Mouse (Mus musculus) heart, postnatal 0 days (tissue): ENCODE results near the gene Rptor. TPM values are rescaled to one million over a fixed set of nuclear protein-coding genes. Genes with fewer than 3 reads are reported as not detected.
A peak's percentile ranks its signal among the peaks of the same experiment; 100 is the strongest.

Experiments used
- ATAC-seq: fragments of 200-750 bp; cut with Nextera tagmentation; 2 replicates; pipeline ENCODE4 v1.8.0; 2017; ENCODE audit warnings: low read depth, moderate number of reproducible peaks, moderate library complexity; ENCODE audit not compliant: insufficient read depth
- DNase-seq: peaks from one replicate; pipeline ENCODE4 v3.0.0-alpha.2; 2016; ENCODE audit warnings: low spot score
- H3K27ac ChIP-seq: fragments of 300-500 bp; sonication (generic); 2 replicates; pipeline ENCODE4 v1.5.1; 2014; ENCODE audit warnings: low read depth, mild to moderate bottlenecking
- H3K27me3 ChIP-seq: fragments of 300-500 bp; sonication (generic); 2 replicates; pipeline ENCODE4 v1.6.1; 2014; ENCODE audit warnings: low read length, mixed read lengths; ENCODE audit not compliant: control insufficient read depth, insufficient read depth
- H3K36me3 ChIP-seq: fragments of 300-500 bp; sonication (generic); replicated peaks from 2 replicates; pipeline ENCODE4 v1.6.1; 2014; ENCODE audit warnings: low read length, mixed read lengths; ENCODE audit not compliant: control insufficient read depth, insufficient read depth
- H3K4me1 ChIP-seq: fragments of 300-500 bp; sonication (generic); 2 replicates; pipeline ENCODE4 v1.6.1; 2014; ENCODE audit warnings: antibody characterized with exemption; ENCODE audit not compliant: control insufficient read depth, insufficient read depth
- H3K4me2 ChIP-seq: fragments of 300-500 bp; sonication (generic); 2 replicates; pipeline ENCODE4 v1.6.1; 2014; ENCODE audit warnings: low read depth, mild to moderate bottlenecking, low read length, moderate library complexity
- H3K4me3 ChIP-seq: fragments of 300-500 bp; sonication (generic); 2 replicates; pipeline ENCODE4 v1.5.1; 2014; ENCODE audit warnings: low read depth, low read length
- H3K9ac ChIP-seq: fragments of 300-500 bp; sonication (generic); replicated peaks from 2 replicates; pipeline ENCODE4 v1.6.1; 2014; ENCODE audit warnings: low read depth, low read length, mixed read lengths
- H3K9me3 ChIP-seq: fragments of 300-500 bp; sonication (generic); replicated peaks from 2 replicates; pipeline ENCODE4 v1.6.1; 2016; ENCODE audit warnings: low read length; ENCODE audit not compliant: control insufficient read depth
- CTCF ChIP-seq: IDR thresholded peaks from 2 replicates; pipeline ENCODE4 v1.5.1; 2016; ENCODE audit warnings: antibody characterized with exemption, control low read depth, low read depth
- EP300 ChIP-seq: IDR thresholded peaks from 2 replicates; pipeline ENCODE4 v1.6.1; 2016; ENCODE audit warnings: antibody characterized with exemption, low read depth
- WGBS: fragments of 180-500 bp; shearing (Covaris S2); extraction: QIAGEN DNeasy Blood & Tissue Kit; methylation state at CpG from one replicate; pipeline ENCODE4 v1.1.7; 2014; 5-methylcytosine and 5-hydroxymethylcytosine counted together
- polyA plus RNA-seq: library from polyadenylated mRNA; unstranded; fragments of >200 nt; fragmentation: Nextera tagmentation; extraction: Ambion mirVana; gene quantifications from 2 replicates; pipeline ENCODE4 v1.2.1, GENCODE M21; 2015
- total RNA-seq: library from RNA; depleted of rRNA; stranded (reverse); fragments of >200 nt; gene quantifications from 2 replicates; pipeline ENCODE4 v1.2.3, GENCODE M21; 2014; ENCODE audit warnings: low replicate concordance

Gene Rptor
- total and polyA plus RNA-seq, 2 experiments from 2014 or later, result 4.8 to 39.8 TPM

DNA sequence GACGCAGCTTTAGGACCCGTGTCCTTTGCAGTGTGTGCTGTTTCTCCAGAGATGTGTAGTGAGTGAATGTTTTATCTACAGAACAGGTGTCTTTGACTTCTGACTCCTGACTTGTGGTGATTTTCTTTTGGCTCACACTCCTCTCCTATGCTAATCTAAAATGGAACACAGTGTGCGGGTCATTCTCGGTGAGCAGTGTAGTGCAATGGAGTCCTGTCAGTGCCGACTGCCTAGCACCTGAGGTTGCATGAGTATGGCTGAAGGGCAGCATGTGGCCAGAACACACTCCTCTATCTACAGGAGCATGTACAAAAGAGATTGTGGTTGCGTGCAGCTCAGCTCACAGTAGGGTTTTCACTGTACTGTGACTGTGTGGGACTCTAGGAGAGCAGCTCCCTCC lies 163.3 kb downstream of the Rptor start:
- H3K36me3 ChIP-seq, result no peaks in the 10 kb centered on the region
- no peak overlapping the region for H3K4me3 ChIP-seq
- TF ChIP-seq EP300 (0 out of 2 replicates have a peak, but pooled peaks have one; percentile 46), CTCF (no peak)
- H3K4me2 ChIP-seq, result no peak overlapping the region
- no peaks in the 10 kb centered on the region for H3K9me3 ChIP-seq
- WGBS, result 56% methylated on average over 6 of the region's 6 CpGs
- peak; percentile 71 for ATAC-seq
- peaks cover 7% of the 10 kb centered on the region; the same call in 1 of the 2 replicates for H3K4me1 ChIP-seq
- DNase-seq, result peak; percentile 58
- peak overlapping the region; percentile 30 for H3K27ac ChIP-seq
- H3K9ac ChIP-seq, result no peak overlapping the region
- H3K27me3 ChIP-seq, result no peaks in the 10 kb centered on the region

DNA sequence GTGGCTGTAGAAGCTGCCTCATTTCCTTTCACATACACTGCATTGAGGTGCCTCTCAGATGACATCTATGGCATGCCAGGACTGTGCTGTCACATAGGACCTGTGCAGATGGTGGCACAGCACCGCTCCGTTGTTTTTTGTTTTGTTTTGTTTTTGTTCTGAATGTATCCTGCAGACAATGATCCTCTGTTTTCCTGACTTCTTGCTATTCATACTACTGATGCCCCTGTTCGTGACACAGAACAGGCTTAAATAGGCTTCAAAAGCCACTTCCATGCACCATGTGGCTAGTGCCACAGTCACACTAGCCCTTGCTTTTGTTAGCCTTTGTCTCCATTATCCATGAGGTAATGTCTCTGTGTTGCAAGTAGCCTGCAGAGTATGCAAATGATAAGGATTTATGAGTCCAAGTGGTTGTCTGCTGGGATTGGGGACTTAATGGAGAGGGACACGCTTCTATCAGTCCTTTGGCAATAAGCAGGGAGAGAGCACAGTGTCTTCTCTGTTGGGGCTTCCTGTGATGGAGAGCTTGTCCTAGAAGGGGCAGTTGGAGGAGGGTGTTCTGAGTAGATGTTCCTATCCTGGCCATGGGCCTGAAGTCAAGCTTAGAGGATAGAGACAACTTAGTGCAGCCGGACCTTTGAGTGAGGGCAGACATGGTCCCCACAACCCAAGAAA lies 164.2 kb downstream of the Rptor start:
- DNase-seq, result no peak

DNA sequence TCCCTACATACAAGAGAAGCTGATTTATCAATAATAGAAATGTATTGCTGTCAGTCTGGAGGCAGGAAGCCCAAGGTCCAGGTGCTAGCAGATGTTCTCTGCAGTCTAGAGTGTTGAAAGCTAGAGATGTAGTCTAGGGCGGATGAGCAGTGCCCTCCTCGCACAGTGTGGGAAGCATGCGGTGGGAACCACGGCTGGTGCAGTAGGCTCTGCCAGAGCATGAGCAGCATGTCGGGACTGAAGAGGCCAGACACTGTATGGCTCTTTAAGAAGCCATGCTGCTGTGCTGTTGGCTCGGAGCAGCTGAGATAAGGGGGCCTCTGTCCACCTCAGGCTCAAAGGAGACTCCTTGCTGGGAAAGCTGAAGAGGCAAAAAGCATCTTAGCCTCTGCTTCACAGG lies 164.8 kb downstream of the Rptor start:
- DNase-seq (no peak), ATAC-seq (no peak)
- Histone ChIP-seq H3K9ac (no peak overlapping the region), H3K27ac (no peak overlapping the region), H3K4me2 (no peak overlapping the region), H3K9me3 (no peaks in the 10 kb centered on the region), H3K27me3 (no peaks in the 10 kb centered on the region), H3K4me1 (peaks cover 7% of the 10 kb centered on the region; the same call in 1 of the 2 replicates), H3K36me3 (no peaks in the 10 kb centered on the region), H3K4me3 (no peak overlapping the region)
- 24% methylated on average over 6 of the region's 6 CpGs for WGBS
- TF ChIP-seq EP300 (no peak), CTCF (no peak)

More for the DNA sequence above, 164.2 kb downstream of the Rptor start:
- Histone ChIP-seq H3K9ac (no peak overlapping the region), H3K4me2 (no peak overlapping the region), H3K36me3 (no peaks in the 10 kb centered on the region), H3K27ac (no peak overlapping the region), H3K4me1 (peaks cover 7% of the 10 kb centered on the region; the same call in 1 of the 2 replicates), H3K27me3 (no peaks in the 10 kb centered on the region), H3K4me3 (no peak overlapping the region), H3K9me3 (no peaks in the 10 kb centered on the region)
- 72% methylated on average over 5 of the region's 5 CpGs for WGBS
- ATAC-seq, result no peak
- TF ChIP-seq EP300, result no peak
- TF ChIP-seq CTCF, result no peak

GRCm38 (mm10) chr11:119768511-119768910 lies 165.8 kb downstream of the Rptor start:
- no peak for ATAC-seq
- no peak for TF ChIP-seq CTCF
- no peak for TF ChIP-seq EP300
- Histone ChIP-seq H3K4me3 (no peak overlapping the region), H3K4me2 (no peak overlapping the region), H3K27me3 (no peaks in the 10 kb centered on the region), H3K27ac (no peak overlapping the region), H3K4me1 (peaks cover 7% of the 10 kb centered on the region; the same call in 1 of the 2 replicates), H3K9me3 (no peaks in the 10 kb centered on the region), H3K9ac (no peak overlapping the region), H3K36me3 (no peaks in the 10 kb centered on the region)
- WGBS, result 86% methylated on average over 4 of the region's 4 CpGs
- DNase-seq, result no peak

DNA sequence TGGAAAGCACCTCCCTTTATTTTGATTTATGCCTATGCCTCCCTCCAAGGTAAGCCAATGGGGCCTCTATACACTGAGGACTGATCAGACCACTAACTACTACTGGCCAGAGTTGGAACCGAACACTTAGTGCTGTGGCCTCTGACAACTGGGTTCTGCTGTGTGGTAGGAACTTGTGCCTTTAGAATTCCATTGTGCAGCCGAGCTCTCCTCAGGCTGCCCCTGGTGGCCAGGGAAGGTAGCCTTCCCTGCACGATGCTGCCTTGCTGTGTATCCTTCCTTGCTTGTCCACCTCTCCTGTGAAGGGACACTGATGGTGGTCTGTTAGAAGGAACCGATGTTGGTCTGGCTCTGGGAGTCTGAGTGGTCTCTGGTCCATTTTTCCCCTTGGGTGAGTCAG lies 167.0 kb downstream of the Rptor start:
- WGBS, result 68% methylated on average over 4 of the region's 4 CpGs
- Histone ChIP-seq H3K9me3 (no peaks in the 10 kb centered on the region), H3K27ac (no peak overlapping the region), H3K4me3 (no peak overlapping the region), H3K36me3 (no peaks in the 10 kb centered on the region), H3K4me1 (peaks cover 7% of the 10 kb centered on the region; the same call in 1 of the 2 replicates), H3K9ac (no peak overlapping the region), H3K4me2 (no peak overlapping the region), H3K27me3 (no peaks in the 10 kb centered on the region)
- DNase-seq (no peak), ATAC-seq (no peak)
- TF ChIP-seq EP300 (no peak), CTCF (peak; percentile 49)

- no peak for ATAC-seq
- no peak overlapping the region for H3K27ac ChIP-seq
- 42% methylated on average over 4 of the region's 4 CpGs for whole genome bisulfite sequencing
- peaks cover 7% of the 10 kb centered on the region; the same call in 1 of the 2 replicates for H3K4me1 ChIP-seq
- H3K4me2 ChIP-seq, result no peak overlapping the region
- H3K9ac ChIP-seq, result no peak overlapping the region
- no peaks in the 10 kb centered on the region for H3K9me3 ChIP-seq
- H3K4me3 ChIP-seq, result no peak overlapping the region
- DNase-seq, result no peak
- H3K27me3 ChIP-seq, result no peaks in the 10 kb centered on the region
- no peaks in the 10 kb centered on the region for H3K36me3 ChIP-seq
- TF ChIP-seq EP300 (no peak), CTCF (no peak)
These were observed 168.3 kb downstream of the Rptor start for GRCm38 (mm10) chr11:119770985-119771384.
